Mouse (Mus musculus): ENCODE measurements around the gene Gm7951.
"Not testable (repeated sequence)": the region's sequence is repeated elsewhere in the genome, so short reads cannot be mapped to it uniquely, and the experiment has no call there.

The Gm7951 gene

GRCm38 (mm10) chr14:42117269-42117668 lies at the start of gene Gm7951:
Gene Gm7951 (minus strand): TSS chr14:42117369.
- not testable (repeated sequence) for DNase-seq

GRCm38 (mm10) chr14:42162522-42162921 lies 45.4 kb upstream of the Gm7951 start, which contains the start of gene Gm17027:
Gene Gm17027 (minus strand): TSS chr14:42162622.
- DNase-seq, result not testable (repeated sequence)

- not testable (repeated sequence) for DNase-seq
Measured at GRCm38 (mm10) chr14:42134571-42134970, 17.4 kb upstream of the Gm7951 start.

GRCm38 (mm10) chr14:42133806-42134205 lies 16.6 kb upstream of the Gm7951 start:
- not testable (repeated sequence) for DNase-seq

All from cerebellum, postnatal 14 days (tissue).